Mouse (Mus musculus): ENCODE measurements at regions not wholly inside any gene's neighbourhood (a gene's known extent, or its start where the extent isn't known, plus 50 kb on each side); places are given as distances from the start of the nearest gene placed in this dataset.
A peak's percentile ranks its signal among the peaks of the same experiment; 100 is the strongest.

MicroRNAs in the stretch of these regions (microRNA counts, 519-probe panel; counts per million panel counts)
- 5,054 counts per million, percentile 52 among the panel's probes with 10 or more counts for microRNA mmu-miR-181a
- microRNA mmu-miR-181b+mmu-miR-181d: 114 counts per million

Small RNA genes in the stretch of these regions (microRNA-seq; reads per million reads assigned to microRNA genes)
- gene Mir181a-1 (675 reads per million, percentile 71 among the genes with 10 or more reads in this experiment), gene Mir181b-1 (17.3 reads per million, percentile 30 among the genes with 10 or more reads in this experiment)
